Mouse (Mus musculus): ENCODE data around the gene Eno1. TPM values are rescaled to one million over a fixed set of nuclear protein-coding genes. Genes with fewer than 3 reads are reported as not detected.

Gene Eno1
- total and polyA plus RNA-seq, 2 experiments: 283 to 392 TPM

DNA sequence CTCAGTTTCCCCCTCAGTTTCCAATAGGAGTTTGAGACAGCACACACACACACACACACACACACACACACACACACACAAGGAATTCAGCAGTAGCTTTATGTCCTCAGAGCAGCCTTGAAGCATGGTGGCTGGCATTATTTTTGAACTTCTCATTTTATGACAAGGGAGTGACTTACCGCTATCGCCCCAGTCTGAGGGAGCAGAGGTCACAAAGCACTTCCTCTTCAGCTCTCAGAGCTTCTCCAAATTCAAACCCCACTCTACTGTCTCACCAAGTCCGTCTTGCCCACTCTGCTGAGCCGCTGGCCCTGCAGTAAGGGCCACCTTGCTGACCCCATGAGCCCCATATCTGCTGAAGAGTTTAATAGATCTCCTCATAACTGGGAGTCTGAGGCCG is 33.8 kb upstream of the Eno1 start:
- Histone ChIP-seq H3K27ac (replicated peaks; ENCODE audit: insufficient read depth, low read depth, low read length) (no peak overlapping the region), H3K79me2 (ENCODE audit: control insufficient read depth, insufficient read depth, low read length) (no peaks in the 10 kb centered on the region), H3K36me3 (ENCODE audit: control insufficient read depth, insufficient read depth, low read length) (no peaks in the 10 kb centered on the region), H3K9ac (ENCODE audit: low read depth, low read length) (no peak overlapping the region), H3K4me3 (ENCODE audit: insufficient read depth, low read depth, low read length) (no peak overlapping the region), H3K27me3 (ENCODE audit: control insufficient read depth, insufficient read depth, low read length) (no peaks in the 10 kb centered on the region), H3K4me1 (ENCODE audit: control insufficient read depth, insufficient read depth, low read length) (no peaks in the 10 kb centered on the region)
- WGBS: 89% methylated on average over 5 of the region's 5 CpGs
- peak; percentile 26 for DNase-seq (ENCODE audit: extremely low read depth, low read depth, low spot score)
- TF ChIP-seq CTCF (IDR thresholded peaks at IDR 0.05; ENCODE audit: low read depth, low read length) (no peak), POLR2A (IDR thresholded peaks at IDR 0.05; ENCODE audit: extremely low read depth, insufficient read depth, low read length) (no peak)

GRCm38 (mm10) chr4:150204877-150205276 is 31.6 kb upstream of the Eno1 start:
- Histone ChIP-seq H3K4me1 (ENCODE audit: control insufficient read depth, insufficient read depth, low read length) (no peaks in the 10 kb centered on the region), H3K4me3 (ENCODE audit: insufficient read depth, low read depth, low read length) (no peak overlapping the region), H3K27ac (replicated peaks; ENCODE audit: insufficient read depth, low read depth, low read length) (no peak overlapping the region), H3K36me3 (ENCODE audit: control insufficient read depth, insufficient read depth, low read length) (no peaks in the 10 kb centered on the region), H3K27me3 (ENCODE audit: control insufficient read depth, insufficient read depth, low read length) (no peaks in the 10 kb centered on the region), H3K79me2 (ENCODE audit: control insufficient read depth, insufficient read depth, low read length) (no peaks in the 10 kb centered on the region), H3K9ac (ENCODE audit: low read depth, low read length) (no peak overlapping the region)
- WGBS: 74% methylated on average over 3 of the region's 3 CpGs
- no peak for DNase-seq (ENCODE audit: extremely low read depth, low read depth, low spot score)
- no peak for TF ChIP-seq POLR2A (IDR thresholded peaks at IDR 0.05; ENCODE audit: extremely low read depth, insufficient read depth, low read length)
- TF ChIP-seq CTCF (IDR thresholded peaks at IDR 0.05; ENCODE audit: low read depth, low read length): no peak

- no peak overlapping the region for H3K27ac ChIP-seq (replicated peaks; ENCODE audit: insufficient read depth, low read depth, low read length)
- no peak overlapping the region for H3K4me3 ChIP-seq (ENCODE audit: insufficient read depth, low read depth, low read length)
- no peaks in the 10 kb centered on the region for H3K36me3 ChIP-seq (ENCODE audit: control insufficient read depth, insufficient read depth, low read length)
- H3K79me2 ChIP-seq (ENCODE audit: control insufficient read depth, insufficient read depth, low read length): no peaks in the 10 kb centered on the region
- no peaks in the 10 kb centered on the region for H3K27me3 ChIP-seq (ENCODE audit: control insufficient read depth, insufficient read depth, low read length)
- DNase-seq (ENCODE audit: extremely low read depth, low read depth, low spot score): no peak
- no peak overlapping the region for H3K9ac ChIP-seq (ENCODE audit: low read depth, low read length)
- peaks cover 3% of the 10 kb centered on the region for H3K4me1 ChIP-seq (ENCODE audit: control insufficient read depth, insufficient read depth, low read length)
- TF ChIP-seq CTCF (IDR thresholded peaks at IDR 0.05; ENCODE audit: low read depth, low read length) (no peak), POLR2A (IDR thresholded peaks at IDR 0.05; ENCODE audit: extremely low read depth, insufficient read depth, low read length) (no peak)
- 96% methylated on average over 5 of the region's 5 CpGs for WGBS
Measured at GRCm38 (mm10) chr4:150209751-150210150, 26.8 kb upstream of the Eno1 start.

- H3K27ac ChIP-seq (replicated peaks; ENCODE audit: insufficient read depth, low read depth, low read length): no peak overlapping the region
- no peaks in the 10 kb centered on the region for H3K79me2 ChIP-seq (ENCODE audit: control insufficient read depth, insufficient read depth, low read length)
- no peak for TF ChIP-seq POLR2A (IDR thresholded peaks at IDR 0.05; ENCODE audit: extremely low read depth, insufficient read depth, low read length)
- no peak for TF ChIP-seq CTCF (IDR thresholded peaks at IDR 0.05; ENCODE audit: low read depth, low read length)
- H3K4me1 ChIP-seq (ENCODE audit: control insufficient read depth, insufficient read depth, low read length): peaks cover 3% of the 10 kb centered on the region
- no peaks in the 10 kb centered on the region for H3K27me3 ChIP-seq (ENCODE audit: control insufficient read depth, insufficient read depth, low read length)
- no peak overlapping the region for H3K9ac ChIP-seq (ENCODE audit: low read depth, low read length)
- DNase-seq (ENCODE audit: extremely low read depth, low read depth, low spot score): no peak
- no peak overlapping the region for H3K4me3 ChIP-seq (ENCODE audit: insufficient read depth, low read depth, low read length)
- no peaks in the 10 kb centered on the region for H3K36me3 ChIP-seq (ENCODE audit: control insufficient read depth, insufficient read depth, low read length)
- WGBS: 91% methylated on average over 8 of the region's 8 CpGs
Measured at GRCm38 (mm10) chr4:150210306-150210705, 26.2 kb upstream of the Eno1 start.

- Histone ChIP-seq H3K79me2 (ENCODE audit: control insufficient read depth, insufficient read depth, low read length) (no peaks in the 10 kb centered on the region), H3K27me3 (ENCODE audit: control insufficient read depth, insufficient read depth, low read length) (no peaks in the 10 kb centered on the region), H3K4me1 (ENCODE audit: control insufficient read depth, insufficient read depth, low read length) (peaks cover 3% of the 10 kb centered on the region), H3K27ac (replicated peaks; ENCODE audit: insufficient read depth, low read depth, low read length) (no peak overlapping the region), H3K9ac (ENCODE audit: low read depth, low read length) (no peak overlapping the region), H3K36me3 (ENCODE audit: control insufficient read depth, insufficient read depth, low read length) (no peaks in the 10 kb centered on the region), H3K4me3 (ENCODE audit: insufficient read depth, low read depth, low read length) (no peak overlapping the region)
- TF ChIP-seq POLR2A (IDR thresholded peaks at IDR 0.05; ENCODE audit: extremely low read depth, insufficient read depth, low read length) (no peak), CTCF (IDR thresholded peaks at IDR 0.05; ENCODE audit: low read depth, low read length) (no peak)
- 54% methylated on average over 10 of the region's 10 CpGs for WGBS
- no peak for DNase-seq (ENCODE audit: extremely low read depth, low read depth, low spot score)
Measured at GRCm38 (mm10) chr4:150211930-150212552, 24.5 kb upstream of the Eno1 start.

GRCm38 (mm10) chr4:150212553-150212971 is 24.0 kb upstream of the Eno1 start:
- no peak overlapping the region for H3K27ac ChIP-seq (replicated peaks; ENCODE audit: insufficient read depth, low read depth, low read length)
- peak; percentile 61 for DNase-seq (ENCODE audit: extremely low read depth, low read depth, low spot score)
- H3K4me3 ChIP-seq (ENCODE audit: insufficient read depth, low read depth, low read length): no peak overlapping the region
- H3K79me2 ChIP-seq (ENCODE audit: control insufficient read depth, insufficient read depth, low read length): no peaks in the 10 kb centered on the region
- TF ChIP-seq CTCF (IDR thresholded peaks at IDR 0.05; ENCODE audit: low read depth, low read length): no peak
- TF ChIP-seq POLR2A (IDR thresholded peaks at IDR 0.05; ENCODE audit: extremely low read depth, insufficient read depth, low read length): no peak
- peaks cover 3% of the 10 kb centered on the region for H3K4me1 ChIP-seq (ENCODE audit: control insufficient read depth, insufficient read depth, low read length)
- WGBS: 2% methylated on average over 15 of the region's 15 CpGs
- H3K27me3 ChIP-seq (ENCODE audit: control insufficient read depth, insufficient read depth, low read length): no peaks in the 10 kb centered on the region
- H3K9ac ChIP-seq (ENCODE audit: low read depth, low read length): peak overlapping the region; percentile 45; the same call in 1 of the 2 replicates
- no peaks in the 10 kb centered on the region for H3K36me3 ChIP-seq (ENCODE audit: control insufficient read depth, insufficient read depth, low read length)

All from liver, adult 2 months (tissue).